Mouse (Mus musculus) left cerebral cortex, postnatal 14 days (tissue): ENCODE measurements around the gene Lif. TPM values are rescaled to one million over a fixed set of nuclear protein-coding genes. Genes with fewer than 3 reads are reported as not detected.

ENCODE experiments used
- DNase-seq, 2 experiments: peaks; one replicate each; pipeline ENCODE4 v3.0.0; 2021 to 2022; ENCODE audit warnings: low spot score in 2 of 2, mixed read lengths in 1 of 2
- intact Hi-C: fragments of 180-260 bp; cut with DNase I; formaldehyde crosslinking; loops from one replicate; pipeline ENCODE4 v1.15.1; 2025
- long read RNA-seq, 2 experiments: library from polyadenylated mRNA; stranded (forward); transcript quantifications; one replicate each; pipeline ENCODE4 v2.0.0; 2021
- total RNA-seq, 2 experiments: library from RNA; stranded (reverse); gene quantifications; 2 replicates each; pipeline ENCODE4 v1.2.3; 2021

The Lif gene
- total RNA-seq, result under 1 TPM; 0.15 to 0.59 TPM
- long read RNA-seq, experiment 1, partial matches to known transcripts, result 0 of 1 reads
- long read RNA-seq, experiment 1, other reads (novel, unspliced or antisense), result 1 of 1 reads
- long read RNA-seq, experiment 2, result 0 reads

GRCm38 (mm10) chr11:4256846-4257607, at the start of gene Lif:
TSS of gene Lif (plus strand) at chr11:4257557.
- intact Hi-C loops, result loop anchor here (10.0 kb wide), 1 partner anchor 608 kb away; no protein-coding TSS in a partner anchor
- no peak for DNase-seq

- intact Hi-C loops, result no loop called here
- DNase-seq, result no peak
Measured at GRCm38 (mm10) chr11:4207655-4208054, 49.7 kb upstream of the Lif start.

- no peak for DNase-seq
- intact Hi-C loops, result no loop called here
Measured at GRCm38 (mm10) chr11:4209556-4209955, 47.8 kb upstream of the Lif start.

- no peak for DNase-seq
- intact Hi-C loops, result no loop called here
Measured at GRCm38 (mm10) chr11:4210786-4211185, 46.6 kb upstream of the Lif start.

- DNase-seq, result no peak
- intact Hi-C loops, result no loop called here
Measured at GRCm38 (mm10) chr11:4213107-4213506, 44.2 kb upstream of the Lif start.

- DNase-seq, result no peak
- intact Hi-C loops, result no loop called here
Measured at GRCm38 (mm10) chr11:4214572-4214971, 42.8 kb upstream of the Lif start.

- DNase-seq, result no peak
- intact Hi-C loops, result no loop called here
Measured at GRCm38 (mm10) chr11:4215061-4215460, 42.3 kb upstream of the Lif start.

GRCm38 (mm10) chr11:4216248-4217000, 40.9 kb upstream of the Lif start:
- intact Hi-C loops, result no loop called here
- DNase-seq, result peak in 1 of 2 experiments; percentile 45

GRCm38 (mm10) chr11:4217914-4218629, 39.3 kb upstream of the Lif start, which contains the start of gene Castor1:
TSS of gene Castor1 (plus strand) at chr11:4218225.
- intact Hi-C loops, result no loop called here
- DNase-seq, result peak; percentile 53 to 63

GRCm38 (mm10) chr11:4218637-4219036, 38.7 kb upstream of the Lif start:
- no peak for DNase-seq
- intact Hi-C loops, result loop anchor here (1.0 kb wide), 1 partner anchor 83 kb away; the partner anchor contains the start of gene Rnf215

- intact Hi-C loops, result loop anchor here (1.0 kb wide), 1 partner anchor 84 kb away; the partner anchor contains the start of gene Rnf215
- DNase-seq, result peak; percentile 69 to 84
Measured at GRCm38 (mm10) chr11:4219317-4219751, 38.0 kb upstream of the Lif start.

- no peak for DNase-seq
- intact Hi-C loops, result loop anchor here (1.0 to 2.0 kb wide), 2 partner anchors 39 to 85 kb away; partner anchors contain the start of gene Rnf215
Measured at GRCm38 (mm10) chr11:4219908-4220307, 37.4 kb upstream of the Lif start.

- peak; percentile 62 to 71 for DNase-seq
- intact Hi-C loops, result loop anchor here (2.0 kb wide), 1 partner anchor 38 kb away; no protein-coding TSS in a partner anchor
Measured at GRCm38 (mm10) chr11:4220443-4221400, 36.6 kb upstream of the Lif start.

GRCm38 (mm10) chr11:4222046-4222950, 35.1 kb upstream of the Lif start:
- intact Hi-C loops, result no loop called here
- DNase-seq, result no peak

GRCm38 (mm10) chr11:4223393-4224188, 33.8 kb upstream of the Lif start:
- no peak for DNase-seq
- intact Hi-C loops, result no loop called here

- intact Hi-C loops, result no loop called here
- DNase-seq, result no peak
Measured at GRCm38 (mm10) chr11:4224223-4224622, 33.1 kb upstream of the Lif start.
